Mouse (Mus musculus): ENCODE measurements around the gene Mfap1b.
A peak's percentile ranks its signal among the peaks of the same experiment; 100 is the strongest.

DNA sequence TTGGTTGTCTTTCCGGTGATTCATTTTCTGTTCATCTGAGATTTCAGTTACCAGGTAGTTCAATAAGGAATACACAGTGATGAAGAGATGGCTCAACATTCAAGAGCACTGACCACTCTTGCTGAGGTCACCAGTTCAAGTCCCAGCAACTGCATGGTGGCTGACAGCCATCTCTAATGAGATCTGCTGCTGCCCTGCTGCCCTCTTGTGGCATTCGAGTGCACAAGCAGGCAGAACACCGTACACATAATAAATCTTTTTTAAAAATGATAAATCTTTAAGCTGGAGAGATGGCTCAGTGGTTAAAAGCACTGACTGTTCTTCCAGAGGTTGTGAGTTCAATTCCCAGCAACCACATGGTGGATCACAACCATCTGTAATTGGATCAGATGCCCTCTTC is 6.6 kb upstream of the Mfap1b start:
- TF ChIP-seq POLR2A (IDR thresholded peaks at IDR 0.05; ENCODE audit: borderline replicate concordance, insufficient read depth, low read length): no peak
- peak; percentile 28; the same call in 1 of the 2 replicates for TF ChIP-seq CTCF (IDR thresholded peaks at IDR 0.05; ENCODE audit: borderline replicate concordance, insufficient read depth, low read depth, low read length)

All from cerebellum, adult 2 months (tissue).